Comparison of ENCODE assay signal across 8 mouse cellular contexts in genomic region chr5:64229336-64229866, GRCm38 (mm10).
DNase-seq lines count a peak whose midpoint lies in the region; ATAC-seq and TF ChIP-seq lines count a peak whose summit lies in the region.

No protein-coding gene starts in this region.

- 44% methylated on average over 12 of the region's 12 CpGs for WGBS in embryonic facial prominence, embryonic 14.5 days
- 35% methylated on average over 12 of the region's 12 CpGs for WGBS in intestine, embryonic 15.5 days
- 44% methylated on average over 12 of the region's 12 CpGs for WGBS in neural tube, embryonic 12.5 days

- H3K9me3 ChIP-seq in embryonic facial prominence, embryonic 14.5 days (ENCODE audit: control insufficient read depth, low read length), result no peaks in the 10 kb centered on the region
- H3K9me3 ChIP-seq in intestine, embryonic 15.5 days, result no peaks in the 10 kb centered on the region
- H3K9me3 ChIP-seq in neural tube, embryonic 12.5 days, result no peaks in the 10 kb centered on the region

- no peaks in the 10 kb centered on the region for H3K27me3 ChIP-seq in embryonic facial prominence, embryonic 14.5 days (replicated peaks; ENCODE audit: control insufficient read depth, insufficient read depth, low read length)
- H3K27me3 ChIP-seq in intestine, embryonic 15.5 days (replicated peaks), result no peaks in the 10 kb centered on the region
- no peaks in the 10 kb centered on the region for H3K27me3 ChIP-seq in neural tube, embryonic 12.5 days (replicated peaks)

- H3K27ac ChIP-seq in layer of hippocampus, adult 2 months, result peak overlapping the region; percentile 41; the same call in 1 of the 2 replicates
- peak overlapping the region; percentile 79; the same call in 1 of the 2 replicates for H3K27ac ChIP-seq in embryonic facial prominence, embryonic 14.5 days (replicated peaks; ENCODE audit: low read depth, low read length)
- H3K27ac ChIP-seq in intestine, embryonic 15.5 days, result peak overlapping the region; percentile 86
- H3K27ac ChIP-seq in neural tube, embryonic 12.5 days, result no peak overlapping the region

- H3K36me3 ChIP-seq in embryonic facial prominence, embryonic 14.5 days (ENCODE audit: control insufficient read depth, insufficient read depth, low read length), result no peaks in the 10 kb centered on the region
- no peaks in the 10 kb centered on the region for H3K36me3 ChIP-seq in intestine, embryonic 15.5 days
- no peaks in the 10 kb centered on the region for H3K36me3 ChIP-seq in neural tube, embryonic 12.5 days

- DNase-seq in layer of hippocampus, adult 2 months (ENCODE audit: low spot score in 2 of 2), result no peak
- no peak for DNase-seq in layer of hippocampus, postnatal 25 days (ENCODE audit: extremely low spot score in 1 of 2, low spot score in 1 of 2)
- no peak for DNase-seq in embryonic facial prominence, embryonic 14.5 days (ENCODE audit: low spot score)
- DNase-seq in gastrocnemius, adult 8-10 months (ENCODE audit: low spot score in 2 of 2), result no peak
- DNase-seq in urinary bladder, postnatal 4 days (ENCODE audit: low spot score in 2 of 2), result no peak
- DNase-seq in kidney, postnatal 25 days, result no peak

- H3K4me1 ChIP-seq in embryonic facial prominence, embryonic 14.5 days (ENCODE audit: control insufficient read depth, insufficient read depth, low read length), result peaks cover 6% of the 10 kb centered on the region
- peaks cover 29% of the 10 kb centered on the region for H3K4me1 ChIP-seq in intestine, embryonic 15.5 days (replicated peaks)
- peaks cover 14% of the 10 kb centered on the region for H3K4me1 ChIP-seq in neural tube, embryonic 12.5 days

- H3K9ac ChIP-seq in embryonic facial prominence, embryonic 14.5 days (ENCODE audit: low read depth, low read length), result peak overlapping the region; percentile 81
- H3K9ac ChIP-seq in intestine, embryonic 15.5 days, result peak overlapping the region; percentile 50
- H3K9ac ChIP-seq in neural tube, embryonic 12.5 days, result peak overlapping the region; percentile 42

- ATAC-seq in embryonic facial prominence, embryonic 14.5 days (ENCODE audit: low read depth), result no peak
- ATAC-seq in intestine, embryonic 15.5 days, result peak; percentile 38
- ATAC-seq in neural tube, embryonic 12.5 days (ENCODE audit: low FRiP score, low read depth), result no peak

- TF ChIP-seq CTCF in layer of hippocampus, adult 2 months (conservative IDR thresholded peaks at IDR 0.05), result no peak

- H3K4me3 ChIP-seq in layer of hippocampus, adult 2 months, result peak overlapping the region; percentile 78
- H3K4me3 ChIP-seq in embryonic facial prominence, embryonic 14.5 days (ENCODE audit: low read depth, low read length), result peak overlapping the region; percentile 71
- peak overlapping the region; percentile 73 for H3K4me3 ChIP-seq in intestine, embryonic 15.5 days (replicated peaks)
- H3K4me3 ChIP-seq in neural tube, embryonic 12.5 days, result peak overlapping the region; percentile 68

- peak overlapping the region; percentile 86 for H3K4me2 ChIP-seq in embryonic facial prominence, embryonic 14.5 days (ENCODE audit: low read depth, low read length)
- H3K4me2 ChIP-seq in intestine, embryonic 15.5 days (replicated peaks), result peak overlapping the region; percentile 83
- peak overlapping the region; percentile 92 for H3K4me2 ChIP-seq in neural tube, embryonic 12.5 days (replicated peaks)
